Comparison of ENCODE assay signal across 9 mouse cellular contexts in genomic region chr3:123322147-123322546, GRCm38 (mm10). TPM values are rescaled to one million over a fixed set of nuclear protein-coding genes. Genes with fewer than 3 reads are reported as not detected.
DNase-seq lines count a peak whose midpoint lies in the region; ATAC-seq lines count a peak whose summit lies in the region.
"Had no signal": no experiment of that assay in that cellular context is flagged by ENCODE, and none has a peak within 500 bp of the region (broad histone marks: within the 10 kb centered on the region; RNA-seq: fewer than 3 reads in every experiment).

No protein-coding gene starts in this region.

- no peak overlapping the region for H3K9ac ChIP-seq in kidney, embryonic 14.5 days (ENCODE audit: low read depth, low read length)
- H3K9ac ChIP-seq in forebrain, embryonic 16.5 days (replicated peaks; ENCODE audit: low read depth, low read length), result no peak overlapping the region
- H3K9ac ChIP-seq: limb, embryonic 13.5 days had no signal

- no peak overlapping the region for H3K4me3 ChIP-seq in kidney, embryonic 14.5 days (ENCODE audit: low read length)
- H3K4me3 ChIP-seq in forebrain, embryonic 16.5 days (replicated peaks; ENCODE audit: low read length), result no peak overlapping the region
- H3K4me3 ChIP-seq: limb, embryonic 13.5 days had no signal

- H3K4me2 ChIP-seq in kidney, embryonic 14.5 days (replicated peaks; ENCODE audit: low read depth, low read length), result no peak overlapping the region
- no peak overlapping the region for H3K4me2 ChIP-seq in forebrain, embryonic 16.5 days (ENCODE audit: low read length)
- H3K4me2 ChIP-seq: limb, embryonic 13.5 days had no signal

- ATAC-seq in kidney, embryonic 14.5 days (ENCODE audit: low FRiP score, low TSS enrichment), result peak; percentile 60; the same call in 1 of the 2 replicates
- peak; percentile 56; the same call in 1 of the 2 replicates for ATAC-seq in forebrain, embryonic 16.5 days
- ATAC-seq in megakaryocyte, adult 5-6 weeks (ENCODE audit: poor library complexity, severe bottlenecking), result peak; percentile 81

- H3K9me3 ChIP-seq in kidney, embryonic 14.5 days (ENCODE audit: control insufficient read depth, low read length), result no peaks in the 10 kb centered on the region
- H3K9me3 ChIP-seq in forebrain, embryonic 16.5 days (ENCODE audit: control insufficient read depth, low read length), result no peaks in the 10 kb centered on the region
- H3K9me3 ChIP-seq: limb, embryonic 13.5 days had no signal

- H3K27ac ChIP-seq in kidney, embryonic 14.5 days (ENCODE audit: low read depth, low read length), result no peak overlapping the region
- H3K27ac ChIP-seq in forebrain, embryonic 16.5 days (ENCODE audit: low read length), result no peak overlapping the region
- H3K27ac ChIP-seq: limb, embryonic 13.5 days had no signal

- H3K27me3 ChIP-seq in kidney, embryonic 14.5 days (ENCODE audit: control insufficient read depth, insufficient read depth, low read length), result no peaks in the 10 kb centered on the region
- H3K27me3 ChIP-seq in forebrain, embryonic 16.5 days (replicated peaks; ENCODE audit: control insufficient read depth, insufficient read depth, low read length), result no peaks in the 10 kb centered on the region
- H3K27me3 ChIP-seq: limb, embryonic 13.5 days had no signal

- WGBS in kidney, embryonic 14.5 days, result 36% methylated on average over 1 of the region's 1 CpGs
- 10% methylated on average over 1 of the region's 1 CpGs for WGBS in forebrain, embryonic 16.5 days

- H3K4me1 ChIP-seq in kidney, embryonic 14.5 days (ENCODE audit: control insufficient read depth, insufficient read depth, low read length), result no peaks in the 10 kb centered on the region
- no peaks in the 10 kb centered on the region for H3K4me1 ChIP-seq in forebrain, embryonic 16.5 days (replicated peaks; ENCODE audit: control insufficient read depth, insufficient read depth, low read length)

- DNase-seq in kidney, adult 18-20 months, result no peak
- peak; percentile 47 to 48 for DNase-seq in B cell, adult 2 months
- peak; percentile 84 for DNase-seq in NIH3T3 (ENCODE audit: low read depth)
- no peak for DNase-seq in urinary bladder, postnatal 36 days (ENCODE audit: low spot score in 2 of 2)
- no peak for DNase-seq in spleen, postnatal 14 days (ENCODE audit: low spot score in 2 of 2)

- H3K36me3 ChIP-seq in kidney, embryonic 14.5 days (ENCODE audit: control insufficient read depth, insufficient read depth, low read length), result no peaks in the 10 kb centered on the region; the same call in 1 of the 2 replicates
- H3K36me3 ChIP-seq in forebrain, embryonic 16.5 days (ENCODE audit: control insufficient read depth, insufficient read depth), result no peaks in the 10 kb centered on the region

RNA-seq across cellular contexts. Expression of gene Sec24d, which starts 54.9 kb away (rescaled TPM):
- polyA plus RNA-seq in kidney, embryonic 14.5 days (2014; fragmentation: Nextera tagmentation; extraction: Ambion mirVana), result 40.0 and 59.4 TPM in 2 replicates
- polyA plus RNA-seq in forebrain, embryonic 16.5 days (2015; fragmentation: Nextera tagmentation; extraction: Ambion mirVana), result 20.6 and 27.1 TPM in 2 replicates
- 31.3 and 33.9 TPM in 2 replicates for total RNA-seq in megakaryocyte, adult 5-6 weeks (2015)
- total RNA-seq in megakaryocyte, adult 5-6 weeks (2017), result 25.0 and 30.4 TPM in 2 replicates

Comparison
In these comparisons a context has a peak if more than half of its experiments do, and no peak if none do; other contexts are left out.
1. DNase-seq: peak in B cell, adult 2 months (2 of 2) and NIH3T3 (single experiment); none in kidney, adult 18-20 months (single experiment), urinary bladder, postnatal 36 days (0 of 2) and spleen, postnatal 14 days (0 of 2).
2. Peak in every context shown above with its lines, with median percentiles within 50 percentile points of each other: ATAC-seq.